Mouse (Mus musculus) limb, embryonic 10.5 days (tissue): ENCODE results near the gene Rnaseh2a. TPM values are rescaled to one million over a fixed set of nuclear protein-coding genes. Genes with fewer than 3 reads are reported as not detected.

Experiments used
- DNase-seq: peaks from one replicate; pipeline ENCODE4 v3.0.0-alpha.2; 2017; ENCODE audit warnings: low spot score
- H3K27ac ChIP-seq: fragments of 300-500 bp; sonication (generic); 2 replicates; pipeline ENCODE4 v1.5.1; 2016; ENCODE audit warnings: mild to moderate bottlenecking
- H3K27me3 ChIP-seq: fragments of 300-500 bp; sonication (generic); 2 replicates; pipeline ENCODE4 v1.6.1; 2016; ENCODE audit warnings: low read depth, mild to moderate bottlenecking; ENCODE audit not compliant: poor library complexity, severe bottlenecking
- H3K36me3 ChIP-seq: fragments of 300-500 bp; sonication (generic); 2 replicates; pipeline ENCODE4 v1.6.1; 2016; ENCODE audit warnings: mild to moderate bottlenecking, moderate library complexity
- H3K4me1 ChIP-seq: fragments of 300-500 bp; sonication (generic); 2 replicates; pipeline ENCODE4 v1.6.1; 2016
- H3K4me3 ChIP-seq: fragments of 300-500 bp; sonication (generic); 2 replicates; pipeline ENCODE4 v1.5.1; 2016; ENCODE audit warnings: mild to moderate bottlenecking, moderate library complexity
- H3K9me3 ChIP-seq: fragments of 300-500 bp; sonication (generic); replicated peaks from 2 replicates; pipeline ENCODE4 v1.6.1; 2016; ENCODE audit warnings: mild to moderate bottlenecking
- WGBS: fragments of 180-500 bp; shearing (Covaris S2); methylation state at CpG from one replicate; pipeline ENCODE4 v1.1.7; 2016; 5-methylcytosine and 5-hydroxymethylcytosine counted together
- polyA plus RNA-seq: library from polyadenylated mRNA; unstranded; fragments of >200 nt; fragmentation: Nextera tagmentation; extraction: Ambion mirVana; gene quantifications from 2 replicates; pipeline ENCODE4 v1.2.1, GENCODE M21; 2016

Gene Rnaseh2a
- polyA plus RNA-seq, 1 experiment from 2014 or later: 156 TPM

DNA sequence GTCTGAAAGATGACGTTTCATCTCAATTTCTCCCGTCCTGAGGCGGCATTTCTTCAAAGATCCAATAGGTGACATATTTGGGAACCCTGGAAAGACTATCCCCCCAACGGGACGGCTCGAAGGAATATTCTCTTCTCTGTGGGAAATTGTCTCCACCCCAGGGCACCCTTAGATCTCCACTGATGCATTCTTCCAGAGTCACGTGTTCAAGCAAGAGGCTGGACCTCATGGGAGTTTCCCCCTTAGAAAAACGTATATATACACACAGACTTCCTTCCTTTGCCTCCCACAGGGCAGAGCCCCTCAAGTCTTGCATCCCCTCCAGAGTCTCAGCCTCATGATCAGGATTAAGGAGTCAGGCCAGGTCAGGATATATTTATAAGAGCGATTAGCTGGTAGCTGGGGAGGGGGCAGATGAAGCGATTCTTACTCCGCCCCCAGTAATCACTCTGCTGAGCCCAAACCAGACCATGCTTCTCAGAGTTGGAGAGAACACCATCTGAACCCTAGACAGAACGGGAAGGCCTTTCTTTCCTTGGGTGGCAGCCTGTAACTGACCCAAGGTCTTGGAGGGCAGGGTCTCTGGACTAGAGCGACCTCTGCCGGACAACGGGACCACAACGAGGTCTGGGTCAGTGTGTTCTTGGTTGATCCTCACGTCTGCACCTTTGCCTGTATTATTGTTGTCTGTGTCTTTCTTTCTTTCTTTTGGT lies 22.9 kb downstream of the Rnaseh2a start, which contains the start of gene Rtbdn:
Rtbdn (plus strand) TSS at position 464 of the 713 bp plus-strand sequence.
- H3K4me1 ChIP-seq: peaks cover 18% of the 10 kb centered on the region
- no peaks in the 10 kb centered on the region for H3K9me3 ChIP-seq
- H3K36me3 ChIP-seq: no peaks in the 10 kb centered on the region
- peaks cover 97% of the 10 kb centered on the region for H3K27me3 ChIP-seq
- peak within 1 kb of the TSS; percentile 59 for H3K4me3 ChIP-seq
- no peak within 1 kb of the TSS for H3K27ac ChIP-seq
- WGBS: 10% methylated on average over 17 of the region's 17 CpGs
- no peak for DNase-seq

- Histone ChIP-seq H3K4me3 (peak overlapping the region; percentile 59), H3K9me3 (no peaks in the 10 kb centered on the region), H3K27me3 (peaks cover 97% of the 10 kb centered on the region), H3K4me1 (peaks cover 18% of the 10 kb centered on the region), H3K36me3 (no peaks in the 10 kb centered on the region), H3K27ac (no peak overlapping the region)
- 1% methylated on average over 41 of the region's 67 CpGs for WGBS
- DNase-seq: peak; percentile 69
Measured at GRCm38 (mm10) chr8:84945633-84946527, 23.7 kb downstream of the Rnaseh2a start.

DNA sequence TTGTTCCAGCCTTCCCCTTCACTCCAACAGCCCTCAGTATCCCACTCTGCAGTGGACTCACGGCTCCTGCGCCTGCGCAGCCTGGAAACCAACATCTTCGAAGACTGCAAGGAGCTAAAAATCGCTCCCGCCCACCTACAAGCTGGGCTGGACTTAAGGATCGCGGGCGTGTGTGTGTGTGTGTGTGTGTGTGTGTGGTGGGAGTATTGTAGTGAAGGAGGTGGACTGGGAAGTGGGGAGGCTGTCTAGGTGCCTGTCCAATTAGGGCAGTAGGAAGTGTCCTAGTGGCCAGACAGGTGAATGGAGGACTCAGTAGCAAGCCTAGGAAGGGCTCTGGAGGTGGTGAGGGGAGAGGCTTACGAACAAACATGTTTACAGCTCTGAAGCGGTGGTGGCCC lies 24.3 kb downstream of the Rnaseh2a start:
- no peaks in the 10 kb centered on the region for H3K36me3 ChIP-seq
- peaks cover 97% of the 10 kb centered on the region for H3K27me3 ChIP-seq
- no peaks in the 10 kb centered on the region for H3K9me3 ChIP-seq
- 10% methylated on average over 11 of the region's 11 CpGs for WGBS
- H3K27ac ChIP-seq: no peak overlapping the region
- H3K4me3 ChIP-seq: peak overlapping the region; percentile 59
- DNase-seq: no peak
- peaks cover 18% of the 10 kb centered on the region for H3K4me1 ChIP-seq

- peaks cover 94% of the 10 kb centered on the region for H3K27me3 ChIP-seq
- H3K4me1 ChIP-seq: peaks cover 18% of the 10 kb centered on the region
- H3K9me3 ChIP-seq: no peaks in the 10 kb centered on the region
- no peaks in the 10 kb centered on the region for H3K36me3 ChIP-seq
- peak; percentile 68 for DNase-seq
- no peak overlapping the region for H3K27ac ChIP-seq
- 2% methylated on average over 26 of the region's 26 CpGs for WGBS
- peak overlapping the region; percentile 22 for H3K4me3 ChIP-seq
Measured at GRCm38 (mm10) chr8:84944478-84945160, 24.9 kb downstream of the Rnaseh2a start.

GRCm38 (mm10) chr8:84943699-84944098 lies 25.9 kb downstream of the Rnaseh2a start:
- no peak overlapping the region for H3K27ac ChIP-seq
- H3K27me3 ChIP-seq: peaks cover 94% of the 10 kb centered on the region
- H3K4me1 ChIP-seq: peaks cover 18% of the 10 kb centered on the region
- H3K36me3 ChIP-seq: no peaks in the 10 kb centered on the region
- no peak for DNase-seq
- no peaks in the 10 kb centered on the region for H3K9me3 ChIP-seq
- H3K4me3 ChIP-seq: no peak overlapping the region
- WGBS: 25% methylated on average over 4 of the region's 4 CpGs

- H3K9me3 ChIP-seq: no peaks in the 10 kb centered on the region
- no peaks in the 10 kb centered on the region for H3K36me3 ChIP-seq
- no peak overlapping the region for H3K27ac ChIP-seq
- peaks cover 30% of the 10 kb centered on the region for H3K4me1 ChIP-seq
- no peak for DNase-seq
- peaks cover 88% of the 10 kb centered on the region for H3K27me3 ChIP-seq
- 67% methylated on average over 13 of the region's 13 CpGs for WGBS
- H3K4me3 ChIP-seq: peak overlapping the region; percentile 55
Measured at GRCm38 (mm10) chr8:84937620-84938485, 31.7 kb downstream of the Rnaseh2a start.

GRCm38 (mm10) chr8:84936962-84937546 lies 32.5 kb downstream of the Rnaseh2a start, which contains the start of gene Mast1:
Gene Mast1 (minus strand): TSS chr8:84937359.
- H3K9me3 ChIP-seq: no peaks in the 10 kb centered on the region
- H3K36me3 ChIP-seq: no peaks in the 10 kb centered on the region
- peaks cover 91% of the 10 kb centered on the region for H3K27me3 ChIP-seq
- 1% methylated on average over 50 of the region's 50 CpGs for WGBS
- DNase-seq: peak; percentile 81
- H3K27ac ChIP-seq: peak within 1 kb of the TSS; percentile 26; the same call in 1 of the 2 replicates
- peak within 1 kb of the TSS; percentile 55 for H3K4me3 ChIP-seq
- peaks cover 30% of the 10 kb centered on the region for H3K4me1 ChIP-seq

GRCm38 (mm10) chr8:84936041-84936961 lies 33.3 kb downstream of the Rnaseh2a start:
- Histone ChIP-seq H3K4me1 (peaks cover 30% of the 10 kb centered on the region), H3K4me3 (peak overlapping the region; percentile 55), H3K9me3 (no peaks in the 10 kb centered on the region), H3K27me3 (peaks cover 91% of the 10 kb centered on the region), H3K36me3 (no peaks in the 10 kb centered on the region), H3K27ac (peak overlapping the region; percentile 26; the same call in 1 of the 2 replicates)
- 26% methylated on average over 23 of the region's 23 CpGs for WGBS
- no peak for DNase-seq

- Histone ChIP-seq H3K9me3 (no peaks in the 10 kb centered on the region), H3K4me3 (peak overlapping the region; percentile 22; the same call in 1 of the 2 replicates), H3K27me3 (peaks cover 91% of the 10 kb centered on the region), H3K27ac (no peak overlapping the region), H3K36me3 (no peaks in the 10 kb centered on the region), H3K4me1 (peaks cover 30% of the 10 kb centered on the region)
- WGBS: 5% methylated on average over 14 of the region's 14 CpGs
- DNase-seq: no peak
Measured at GRCm38 (mm10) chr8:84935489-84935888, 34.1 kb downstream of the Rnaseh2a start.

DNA sequence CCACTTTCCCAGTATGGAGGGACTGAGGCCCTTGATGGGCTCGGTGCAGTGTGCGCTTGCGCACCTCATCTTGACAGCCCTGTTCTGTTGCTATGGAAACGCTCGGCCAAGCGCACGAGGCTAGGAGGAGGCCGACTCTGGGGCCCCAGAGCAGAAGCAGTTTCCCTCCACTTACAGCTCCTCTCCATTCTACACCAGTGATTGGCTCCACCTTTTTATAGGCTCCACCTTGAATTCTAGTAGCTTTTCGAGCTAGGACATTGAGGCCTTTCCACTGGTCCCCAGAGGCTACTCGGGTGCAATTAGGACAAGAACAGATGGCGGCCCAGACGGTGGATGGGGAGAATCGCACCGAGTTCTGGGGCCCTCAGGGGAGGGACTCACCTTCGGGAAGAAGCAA lies 34.7 kb downstream of the Rnaseh2a start:
- H3K4me1 ChIP-seq: peaks cover 30% of the 10 kb centered on the region
- WGBS: under 1% methylated on average over 15 of the region's 15 CpGs
- peak; percentile 70 for DNase-seq
- peaks cover 94% of the 10 kb centered on the region for H3K27me3 ChIP-seq
- H3K4me3 ChIP-seq: peak overlapping the region; percentile 22
- no peak overlapping the region for H3K27ac ChIP-seq
- no peaks in the 10 kb centered on the region for H3K9me3 ChIP-seq
- H3K36me3 ChIP-seq: no peaks in the 10 kb centered on the region
